Mouse (Mus musculus): ENCODE measurements around the gene Magi2.
A peak's percentile ranks its signal among the peaks of the same experiment; 100 is the strongest.

Magi2 gene

DNA sequence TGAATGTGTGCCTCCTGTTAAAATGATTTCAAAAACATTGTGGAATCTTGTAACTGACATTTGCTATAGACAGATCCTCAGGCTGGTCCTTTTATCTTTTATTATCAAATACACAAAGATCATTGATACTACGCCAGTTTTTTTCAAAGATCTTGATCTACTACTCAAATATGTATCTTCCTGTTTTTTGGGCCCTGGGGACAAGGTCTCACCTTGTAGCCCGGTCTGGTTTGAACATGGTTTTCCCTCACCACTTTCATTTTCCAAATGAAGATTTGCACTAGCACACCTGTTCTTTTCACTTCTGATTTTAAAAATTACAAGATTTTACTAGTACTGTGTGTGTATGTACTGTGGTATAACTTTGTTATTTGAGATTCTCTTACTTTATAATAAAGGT, 745.9 kb downstream of the Magi2 start:
- no peak for DNase-seq

DNA sequence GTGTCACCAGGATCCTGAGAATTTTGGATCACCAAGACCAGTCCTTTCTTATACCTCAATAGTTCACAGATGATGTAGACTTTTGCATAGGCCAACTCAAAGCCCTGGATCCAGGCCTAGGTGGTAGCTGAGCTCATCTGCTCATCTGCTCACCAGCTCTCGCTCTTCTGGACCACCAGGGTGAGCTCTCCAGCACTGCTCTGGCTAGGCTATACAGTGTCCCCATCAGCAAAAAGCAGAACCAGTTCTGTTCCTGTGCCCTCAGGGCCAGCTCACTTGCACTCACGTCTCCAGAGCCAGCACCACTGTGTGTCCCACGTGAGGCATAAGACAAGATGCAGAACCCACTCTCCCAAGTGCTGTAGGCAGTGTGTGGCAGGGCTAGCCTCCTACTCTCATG, 747.0 kb downstream of the Magi2 start:
- DNase-seq, result no peak

DNA sequence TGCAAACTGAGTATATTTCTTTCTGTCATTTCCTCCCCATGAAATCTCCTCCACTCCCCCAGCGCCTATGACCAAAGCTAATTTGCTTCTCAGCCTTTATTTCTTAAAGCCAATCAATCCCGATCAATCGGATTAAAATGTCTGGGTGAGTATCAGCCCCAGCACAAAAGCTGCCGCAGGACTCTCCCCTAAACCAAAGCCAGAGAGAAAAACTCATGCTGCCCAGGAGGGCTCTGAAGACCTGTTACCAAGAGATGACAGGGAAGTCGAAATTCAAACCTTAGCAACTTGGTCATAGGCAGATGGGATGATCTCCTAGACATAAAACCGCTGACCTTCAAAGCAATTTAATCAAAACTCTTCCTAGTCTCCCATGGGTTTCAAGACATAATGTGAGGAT, 754.7 kb downstream of the Magi2 start:
- no peak for DNase-seq

- DNase-seq, result no peak
Measured at GRCm38 (mm10) chr5:19982031-19982430, 755.2 kb downstream of the Magi2 start.

- no peak for DNase-seq
Measured at GRCm38 (mm10) chr5:19999486-19999885, 772.6 kb downstream of the Magi2 start.

DNA sequence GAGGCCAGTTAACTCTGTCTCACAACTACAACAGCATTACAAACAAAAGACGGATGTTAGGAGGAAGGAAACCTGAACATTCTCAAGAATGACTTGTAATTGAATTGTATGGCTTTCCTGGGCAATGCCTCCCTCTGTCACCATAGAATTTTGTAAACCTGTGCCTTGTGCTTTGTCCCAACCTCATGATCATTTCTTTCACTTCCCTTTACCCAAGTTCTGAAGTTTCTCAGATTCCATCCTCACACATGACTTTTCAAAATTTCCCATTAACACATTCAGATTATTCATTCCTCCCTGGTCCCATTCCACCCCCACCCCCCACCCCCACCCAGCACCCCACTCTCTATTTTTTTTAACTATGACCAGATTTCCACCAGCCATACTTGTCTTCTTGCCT, 773.1 kb downstream of the Magi2 start:
- DNase-seq, result no peak

- DNase-seq, result no peak
Measured at GRCm38 (mm10) chr5:20006616-20007015, 779.8 kb downstream of the Magi2 start.

DNA sequence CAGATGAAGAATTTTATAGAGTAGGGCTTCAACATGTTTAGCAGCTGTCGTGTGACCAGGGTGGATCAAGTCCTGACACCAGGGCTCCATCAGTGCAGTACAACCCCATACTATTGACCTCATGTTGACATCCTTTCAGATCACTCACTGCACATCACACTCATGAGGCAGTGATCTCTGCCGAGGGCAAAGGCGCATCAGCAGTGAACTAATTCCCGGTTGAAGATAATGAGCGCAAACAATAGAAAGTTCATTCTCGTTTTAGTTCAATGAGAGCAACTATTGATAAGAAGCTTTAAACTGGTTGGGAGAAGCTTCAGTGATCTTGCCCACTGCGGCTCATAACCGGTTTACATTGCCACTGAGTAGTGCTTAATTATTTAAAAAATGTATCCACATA, 780.4 kb downstream of the Magi2 start:
- no peak for DNase-seq

GRCm38 (mm10) chr5:20010210-20010609, 783.4 kb downstream of the Magi2 start:
- no peak for DNase-seq

- no peak for DNase-seq
Measured at GRCm38 (mm10) chr5:20018063-20018462, 791.2 kb downstream of the Magi2 start.

GRCm38 (mm10) chr5:20046649-20047048, 819.8 kb downstream of the Magi2 start:
- no peak for DNase-seq

DNA sequence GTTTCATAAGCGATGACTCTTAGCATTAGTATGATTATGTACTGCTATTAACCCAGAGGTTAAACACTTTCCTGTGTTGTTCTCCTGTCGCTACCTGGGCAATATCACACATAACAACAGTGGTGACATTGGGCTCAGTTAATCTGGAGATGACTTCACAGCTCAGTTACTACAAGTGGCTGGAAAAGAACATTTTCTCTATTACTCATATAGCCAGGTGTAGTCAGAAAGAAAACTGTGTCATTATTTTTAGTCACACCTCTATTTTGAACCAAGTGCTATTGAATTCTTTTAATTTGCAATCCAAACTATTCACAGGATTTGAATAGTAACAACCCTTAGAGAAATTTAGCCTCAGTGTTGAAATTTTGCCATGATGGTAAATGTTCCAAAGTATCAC, 821.5 kb downstream of the Magi2 start:
- no peak for DNase-seq

GRCm38 (mm10) chr5:20050284-20050683, 823.4 kb downstream of the Magi2 start:
- DNase-seq, result peak; percentile 48 to 63

- DNase-seq, result no peak
Measured at GRCm38 (mm10) chr5:20055000-20055399, 828.2 kb downstream of the Magi2 start.

DNA sequence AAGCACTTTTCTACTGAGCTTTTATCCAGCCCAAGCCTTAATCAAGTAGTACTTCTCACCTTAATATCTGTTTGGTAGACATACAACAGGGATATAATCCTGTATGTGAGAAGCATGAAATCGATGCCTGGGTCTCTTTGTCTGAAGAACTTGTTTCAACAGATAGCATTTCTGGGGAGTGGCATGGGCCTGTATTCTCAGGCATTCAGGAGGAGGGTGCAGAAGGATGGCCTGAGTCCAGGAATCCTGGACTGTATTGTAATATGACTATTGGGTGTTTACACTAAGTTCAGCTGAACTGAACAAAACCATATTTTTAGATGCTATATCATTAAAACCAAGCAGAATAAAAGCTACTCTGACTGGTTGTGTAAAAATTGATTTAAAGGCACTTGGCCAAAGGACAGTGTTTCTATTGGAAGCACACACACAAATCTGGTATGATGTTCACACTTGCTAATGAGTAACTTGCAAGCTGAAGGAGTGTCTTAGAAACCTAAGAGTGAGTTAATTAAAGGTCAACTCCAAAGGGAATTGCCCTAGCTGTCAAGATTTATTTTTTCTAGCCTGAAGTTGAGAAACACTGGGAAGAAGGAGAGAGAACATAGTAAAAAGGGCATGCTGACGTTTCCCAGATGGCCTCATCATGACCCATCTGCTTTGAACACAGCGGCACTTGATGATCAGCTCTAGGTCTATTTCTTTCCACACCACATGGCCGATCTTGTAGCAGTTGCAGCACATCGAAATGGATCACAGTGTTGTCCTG, 829.4 kb downstream of the Magi2 start:
- no peak for DNase-seq

DNA sequence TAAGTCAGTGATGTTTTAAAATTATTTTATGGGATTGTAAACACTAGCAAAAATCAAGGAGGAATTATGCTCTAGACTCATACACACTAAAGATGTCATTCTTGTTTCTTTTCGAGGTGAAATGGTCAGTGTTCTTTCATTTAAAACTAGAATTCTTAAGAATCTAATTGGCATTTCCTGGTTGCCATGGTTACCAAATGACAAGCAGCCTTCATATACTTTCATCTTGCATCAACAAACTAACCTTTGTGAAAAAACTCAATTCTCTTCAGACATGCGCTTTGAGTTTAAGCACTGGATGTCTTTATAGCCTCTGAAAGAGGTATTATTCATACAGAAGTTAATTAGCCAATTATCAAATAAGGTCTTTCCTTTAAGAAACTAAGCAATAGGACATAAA, 830.0 kb downstream of the Magi2 start:
- DNase-seq, result no peak

DNA sequence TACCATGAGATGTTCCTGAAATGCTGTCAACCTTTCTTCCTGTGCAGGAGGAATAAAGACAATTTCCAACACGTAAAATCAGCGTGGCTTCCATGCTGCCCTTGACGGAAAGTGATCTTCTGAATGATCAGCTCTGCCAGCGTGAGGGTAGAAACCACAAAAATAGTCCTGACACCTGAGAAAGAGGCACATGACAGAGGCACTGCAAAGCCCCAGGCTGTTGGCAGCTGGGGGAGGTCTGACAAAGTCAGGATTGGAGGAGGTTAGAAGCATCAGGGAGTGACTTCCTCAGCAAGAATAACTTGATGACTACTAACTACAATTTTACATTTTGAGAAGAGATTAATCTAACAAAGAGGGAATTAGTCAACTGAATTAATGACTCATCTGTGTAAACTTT, 835.2 kb downstream of the Magi2 start:
- DNase-seq, result no peak

GRCm38 (mm10) chr5:20065081-20065480, 838.2 kb downstream of the Magi2 start:
- no peak for DNase-seq

- no peak for DNase-seq
Measured at GRCm38 (mm10) chr5:20068496-20068895, 841.7 kb downstream of the Magi2 start.

DNA sequence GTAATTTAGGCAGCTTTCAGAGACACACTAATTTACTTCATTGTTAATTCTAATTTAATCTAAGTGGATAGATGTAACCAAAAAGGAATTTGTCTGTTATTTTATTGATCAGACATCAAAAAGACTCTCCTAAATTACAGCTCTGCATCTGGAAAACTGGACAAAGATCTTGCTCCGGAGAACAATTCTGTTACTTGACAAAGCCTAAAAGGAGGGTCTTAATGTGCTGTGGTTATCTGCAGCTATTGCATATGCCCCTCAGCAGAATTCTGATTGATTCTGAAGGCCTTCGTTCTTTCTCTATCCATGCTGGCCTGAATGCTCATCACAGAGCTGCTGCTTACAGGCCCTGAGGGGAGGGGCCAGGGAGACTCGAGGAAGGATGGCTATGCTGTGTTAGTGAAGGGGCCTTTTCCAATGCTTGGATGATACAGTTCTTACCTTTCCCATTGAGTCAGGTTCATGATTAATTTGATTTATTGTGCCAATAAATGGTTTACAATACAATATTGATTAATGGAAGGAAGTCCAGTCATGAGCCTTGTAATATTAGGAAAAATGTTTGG, 842.2 kb downstream of the Magi2 start:
- DNase-seq, result no peak

DNA sequence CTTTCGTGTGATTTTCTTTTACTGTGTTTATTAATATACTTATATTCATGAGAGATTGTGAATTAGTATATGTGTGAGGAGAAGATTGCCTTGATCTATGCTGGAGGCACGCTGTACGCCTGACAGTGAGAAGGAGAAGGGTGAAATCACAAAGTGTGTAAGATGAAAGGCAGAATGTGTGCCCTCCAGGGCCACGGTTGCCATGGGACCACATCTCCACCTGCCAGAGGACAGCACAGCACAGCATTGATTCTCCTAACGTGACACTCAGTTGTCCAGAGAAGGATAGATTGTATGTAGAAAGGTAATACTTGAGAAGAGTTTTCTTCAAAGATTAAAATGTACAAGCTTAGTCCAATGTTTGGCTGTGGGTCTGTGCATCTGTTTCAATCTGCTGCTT, 847.3 kb downstream of the Magi2 start:
- no peak for DNase-seq

- no peak for DNase-seq
Measured at GRCm38 (mm10) chr5:20074867-20075266, 848.0 kb downstream of the Magi2 start.

DNA sequence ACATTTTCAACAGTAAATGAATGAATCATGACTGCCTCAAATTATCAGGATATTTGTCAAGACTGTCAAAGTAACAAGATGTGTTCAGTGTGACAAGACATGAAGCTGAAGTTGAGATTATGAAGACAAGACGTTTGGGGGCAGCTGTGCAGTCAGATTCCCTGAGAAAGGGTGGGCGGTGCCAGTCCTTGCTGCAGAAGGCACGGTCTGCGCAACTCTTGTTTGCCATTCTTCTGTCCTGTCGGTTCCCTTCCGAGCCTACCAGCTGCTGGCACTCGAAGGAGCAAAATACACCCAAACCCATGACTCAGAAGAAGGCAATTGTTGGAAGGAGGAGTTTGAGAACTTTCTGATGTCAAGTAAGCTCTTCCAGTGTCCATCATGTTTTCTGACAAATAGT, 852.1 kb downstream of the Magi2 start:
- DNase-seq, result no peak

DNA sequence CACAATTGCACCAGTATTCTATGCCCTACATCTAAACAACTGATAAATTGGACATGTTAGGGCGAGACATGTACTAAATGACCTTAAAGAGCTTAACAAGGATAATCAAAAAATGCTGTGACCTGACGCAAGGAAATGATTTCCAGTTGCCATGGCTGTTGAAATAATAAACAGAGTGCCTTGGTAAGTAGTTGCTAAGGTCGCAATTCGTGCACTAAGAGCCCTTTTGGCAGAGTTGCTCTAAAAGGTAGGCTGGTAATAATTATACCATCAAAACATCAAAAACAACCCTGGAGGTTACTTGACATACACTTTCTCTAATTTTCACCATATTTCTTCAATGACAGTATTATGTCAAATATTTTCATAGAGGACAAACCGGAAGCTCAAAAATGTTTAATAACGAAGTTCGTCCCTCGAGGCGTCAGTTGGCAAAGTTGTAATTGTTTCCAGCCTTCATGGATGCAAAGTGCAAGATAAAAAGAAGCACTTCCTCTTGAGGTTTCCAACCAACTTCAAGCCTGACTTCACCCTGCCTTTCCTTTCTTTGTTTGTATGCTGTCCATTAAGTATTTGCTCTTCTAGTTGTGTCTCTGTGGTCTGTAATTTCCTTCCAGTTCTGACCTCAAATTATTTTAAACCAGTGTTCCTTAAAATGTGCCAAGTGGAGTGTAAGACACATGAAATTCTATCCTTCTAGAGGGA, 853.9 kb downstream of the Magi2 start:
- no peak for DNase-seq
